Mouse (Mus musculus) neural tube, embryonic 11.5 days (tissue): ENCODE measurements around the gene Fbxw11. TPM values are rescaled to one million over a fixed set of nuclear protein-coding genes. Genes with fewer than 3 reads are reported as not detected.
A peak's percentile ranks its signal among the peaks of the same experiment; 100 is the strongest.

ENCODE experiments used
- ATAC-seq: fragments of 200-750 bp; cut with Nextera tagmentation; 2 replicates; pipeline ENCODE4 v1.8.0; 2017; ENCODE audit warnings: moderate number of reproducible peaks, mild to moderate bottlenecking, moderate TSS enrichment, moderate library complexity; ENCODE audit not compliant: insufficient read depth, low FRiP score, low TSS enrichment
- DNase-seq: peaks from one replicate; pipeline ENCODE4 v3.0.0-alpha.2; 2015; ENCODE audit warnings: low spot score
- H3K27ac ChIP-seq: fragments of 300-500 bp; sonication (generic); 2 replicates; pipeline ENCODE4 v1.5.1; 2014; ENCODE audit warnings: low read depth, mild to moderate bottlenecking, low read length
- H3K27me3 ChIP-seq: fragments of 300-500 bp; sonication (generic); 2 replicates; pipeline ENCODE4 v1.6.1; 2014; ENCODE audit warnings: mild to moderate bottlenecking, low read length, mixed read lengths; ENCODE audit not compliant: control insufficient read depth, insufficient read depth
- H3K36me3 ChIP-seq: fragments of 300-500 bp; sonication (generic); 2 replicates; pipeline ENCODE4 v1.6.1; 2014; ENCODE audit warnings: mild to moderate bottlenecking, low read length, moderate library complexity, mixed read lengths; ENCODE audit not compliant: control insufficient read depth, insufficient read depth
- H3K4me1 ChIP-seq: fragments of 300-500 bp; sonication (generic); 2 replicates; pipeline ENCODE4 v1.6.1; 2014; ENCODE audit warnings: low read length, mixed read lengths; ENCODE audit not compliant: control insufficient read depth, insufficient read depth
- H3K4me2 ChIP-seq: fragments of 300-500 bp; sonication (generic); 2 replicates; pipeline ENCODE4 v1.6.1; 2014; ENCODE audit warnings: low read depth, mild to moderate bottlenecking, moderate library complexity
- H3K4me3 ChIP-seq: fragments of 300-500 bp; sonication (generic); 2 replicates; pipeline ENCODE4 v1.5.1; 2014; ENCODE audit warnings: low read depth, low read length
- H3K9ac ChIP-seq: fragments of 300-500 bp; sonication (generic); 2 replicates; pipeline ENCODE4 v1.6.1; 2014; ENCODE audit warnings: mild to moderate bottlenecking, low read length
- H3K9me3 ChIP-seq: fragments of 300-500 bp; sonication (generic); 2 replicates; pipeline ENCODE4 v1.6.1; 2016; ENCODE audit warnings: low read length; ENCODE audit not compliant: control insufficient read depth
- WGBS: fragments of 180-500 bp; shearing (Covaris S2); extraction: QIAGEN DNeasy Blood & Tissue Kit; methylation state at CpG from one replicate; pipeline ENCODE4 v1.1.7; 2014; 5-methylcytosine and 5-hydroxymethylcytosine counted together
- polyA plus RNA-seq: library from polyadenylated mRNA; unstranded; fragments of >200 nt; fragmentation: Nextera tagmentation; extraction: Ambion mirVana; gene quantifications from 2 replicates; pipeline ENCODE4 v1.2.1, GENCODE M21; 2014

Fbxw11 gene
- polyA plus RNA-seq, 1 experiment from 2014 or later = 116 TPM

GRCm38 (mm10) chr11:32619866-32620456 lies 22.6 kb upstream of the Fbxw11 start:
- ATAC-seq (no peak), DNase-seq (no peak)
- no peak overlapping the region for H3K4me2 ChIP-seq
- H3K4me3 ChIP-seq = no peak overlapping the region
- H3K36me3 ChIP-seq = no peaks in the 10 kb centered on the region
- no peak overlapping the region for H3K9ac ChIP-seq
- peaks cover 10% of the 10 kb centered on the region; the same call in 1 of the 2 replicates for H3K4me1 ChIP-seq
- WGBS = 79% methylated on average over 6 of the region's 6 CpGs
- H3K27ac ChIP-seq = no peak overlapping the region
- no peaks in the 10 kb centered on the region for H3K9me3 ChIP-seq
- H3K27me3 ChIP-seq = no peaks in the 10 kb centered on the region

DNA sequence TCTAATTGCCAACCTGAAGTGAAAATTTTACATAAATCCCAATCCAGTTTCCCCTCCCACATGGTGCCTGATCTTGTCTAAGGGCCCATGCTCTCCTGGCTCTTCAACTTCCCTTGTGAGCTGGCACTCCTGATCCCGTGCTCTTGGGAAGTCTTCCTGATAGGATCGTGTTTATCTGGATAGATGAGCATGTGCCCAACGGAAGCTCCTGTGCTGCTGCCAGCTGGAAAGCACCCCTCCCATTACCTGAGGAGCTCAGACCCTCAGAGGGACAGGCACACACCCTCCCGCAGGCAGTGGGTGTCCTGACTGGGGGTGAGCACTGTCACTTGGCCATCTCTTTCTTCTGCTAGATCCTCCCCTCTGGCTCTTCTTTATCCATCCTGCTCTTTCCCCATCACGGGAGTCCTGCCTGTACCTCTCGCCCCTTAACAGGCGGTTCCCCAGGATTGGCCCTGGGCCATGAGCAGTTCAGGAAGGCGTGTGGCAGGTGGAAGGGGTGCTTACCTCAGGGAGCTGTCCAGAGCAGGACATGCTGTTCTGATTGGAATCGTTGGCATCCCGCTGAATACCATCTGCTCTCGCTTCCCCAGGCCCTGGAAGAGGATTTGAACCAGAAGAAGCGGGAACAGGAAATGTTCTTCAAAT lies 20.6 kb upstream of the Fbxw11 start:
- H3K4me1 ChIP-seq = peaks cover 10% of the 10 kb centered on the region; the same call in 1 of the 2 replicates
- H3K27me3 ChIP-seq = no peaks in the 10 kb centered on the region
- 88% methylated on average over 12 of the region's 12 CpGs for WGBS
- H3K4me3 ChIP-seq = no peak overlapping the region
- H3K36me3 ChIP-seq = no peaks in the 10 kb centered on the region
- H3K27ac ChIP-seq = no peak overlapping the region
- H3K4me2 ChIP-seq = no peak overlapping the region
- ATAC-seq (no peak), DNase-seq (no peak)
- no peaks in the 10 kb centered on the region for H3K9me3 ChIP-seq
- no peak overlapping the region for H3K9ac ChIP-seq

DNA sequence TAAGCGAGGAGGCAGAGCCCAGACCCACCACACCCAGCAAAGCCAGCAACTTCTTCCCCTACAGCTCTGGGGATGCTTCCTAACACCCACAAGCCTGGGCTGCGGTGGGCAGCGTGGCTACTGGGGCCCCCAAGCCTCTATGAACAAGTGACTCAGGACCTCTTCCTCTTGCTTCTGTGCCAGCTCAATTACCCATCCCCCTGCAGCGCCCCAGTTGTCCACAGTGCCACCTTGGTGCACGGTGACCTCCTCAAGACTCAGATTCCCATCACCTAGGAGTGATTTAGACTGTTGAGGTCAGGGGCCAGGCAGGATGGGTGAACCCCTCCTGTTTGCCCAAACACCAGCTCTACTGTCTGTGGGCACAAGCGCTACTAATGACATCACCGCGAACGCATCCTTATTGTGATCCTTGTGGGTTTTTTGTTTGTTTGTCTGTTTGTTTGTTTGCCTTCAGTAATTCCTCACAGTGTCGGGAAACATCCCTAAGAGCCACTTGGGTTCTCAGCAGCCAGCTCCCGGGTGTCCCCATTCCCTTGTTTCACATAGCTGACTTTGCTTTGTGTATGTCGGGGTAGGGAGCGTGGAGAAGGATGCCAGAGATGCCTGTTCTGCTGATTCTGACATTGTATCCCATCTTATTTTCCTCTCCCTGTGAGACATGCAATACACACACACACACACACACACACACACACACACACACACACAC lies 19.9 kb upstream of the Fbxw11 start:
- ATAC-seq (no peak), DNase-seq (no peak)
- Histone ChIP-seq H3K27ac (no peak overlapping the region), H3K9ac (no peak overlapping the region), H3K36me3 (no peaks in the 10 kb centered on the region), H3K4me3 (no peak overlapping the region), H3K9me3 (no peaks in the 10 kb centered on the region), H3K27me3 (no peaks in the 10 kb centered on the region), H3K4me2 (no peak overlapping the region), H3K4me1 (peaks cover 10% of the 10 kb centered on the region; the same call in 1 of the 2 replicates)
- 85% methylated on average over 13 of the region's 13 CpGs for WGBS

GRCm38 (mm10) chr11:32623236-32623635 lies 19.3 kb upstream of the Fbxw11 start:
- Histone ChIP-seq H3K4me2 (no peak overlapping the region), H3K36me3 (no peaks in the 10 kb centered on the region), H3K4me3 (no peak overlapping the region), H3K27me3 (no peaks in the 10 kb centered on the region), H3K4me1 (peaks cover 10% of the 10 kb centered on the region; the same call in 1 of the 2 replicates), H3K9ac (no peak overlapping the region), H3K9me3 (no peaks in the 10 kb centered on the region), H3K27ac (no peak overlapping the region)
- ATAC-seq (no peak), DNase-seq (no peak)
- 76% methylated on average over 5 of the region's 5 CpGs for WGBS

DNA sequence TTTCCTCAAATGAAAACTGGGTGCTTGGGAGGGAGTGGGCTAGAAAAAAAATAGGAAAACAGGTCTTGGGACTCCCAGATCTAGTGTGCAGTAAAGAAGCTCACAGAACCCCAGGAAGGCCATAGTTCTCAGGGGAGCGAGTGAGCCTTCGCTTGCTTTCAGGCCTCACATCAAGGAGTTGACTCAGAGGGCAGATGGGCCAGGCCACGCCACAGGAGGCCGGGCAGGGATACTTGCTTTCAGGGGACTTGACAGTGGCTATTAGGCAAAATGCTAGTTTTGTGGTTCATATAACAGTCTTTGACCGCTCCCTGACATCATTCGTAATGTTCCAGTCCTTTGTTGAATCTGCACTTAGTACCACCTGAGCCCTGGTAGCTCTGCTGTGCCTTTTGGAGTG lies 18.6 kb upstream of the Fbxw11 start:
- DNase-seq (no peak), ATAC-seq (no peak)
- Histone ChIP-seq H3K4me3 (no peak overlapping the region), H3K9me3 (no peaks in the 10 kb centered on the region), H3K9ac (no peak overlapping the region), H3K4me1 (peaks cover 10% of the 10 kb centered on the region; the same call in 1 of the 2 replicates), H3K27me3 (no peaks in the 10 kb centered on the region), H3K4me2 (no peak overlapping the region), H3K27ac (no peak overlapping the region), H3K36me3 (no peaks in the 10 kb centered on the region)
- WGBS = 76% methylated on average over 6 of the region's 6 CpGs

GRCm38 (mm10) chr11:32625677-32626076 lies 16.8 kb upstream of the Fbxw11 start:
- WGBS = 45% methylated on average over 1 of the region's 1 CpGs
- DNase-seq = peak; percentile 44

DNA sequence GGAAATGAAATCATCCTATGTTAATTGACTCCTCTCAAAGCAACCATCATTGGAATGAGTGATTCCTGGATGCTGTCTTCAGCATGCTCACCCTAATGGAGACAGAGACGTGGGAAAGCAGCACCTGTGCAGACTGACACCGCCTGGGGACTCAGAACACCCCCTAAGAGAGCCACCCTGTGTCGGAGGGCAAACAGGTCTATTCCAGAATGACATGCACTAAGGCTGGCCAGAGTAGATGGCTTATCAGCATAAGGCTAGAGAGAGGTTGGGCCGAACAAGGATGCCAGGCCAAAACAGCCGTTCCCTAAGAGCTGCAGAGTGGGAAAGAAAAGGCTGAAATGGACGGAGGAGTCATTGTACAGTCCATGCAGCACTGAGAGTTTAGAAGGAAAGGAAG lies 16.4 kb upstream of the Fbxw11 start:
- Histone ChIP-seq H3K4me2 (no peak overlapping the region), H3K27ac (no peak overlapping the region), H3K4me3 (no peak overlapping the region), H3K9ac (no peak overlapping the region), H3K9me3 (no peaks in the 10 kb centered on the region), H3K4me1 (peaks cover 7% of the 10 kb centered on the region; the same call in 1 of the 2 replicates), H3K36me3 (no peaks in the 10 kb centered on the region), H3K27me3 (no peaks in the 10 kb centered on the region)
- ATAC-seq (no peak), DNase-seq (no peak)
- WGBS = 87% methylated on average over 6 of the region's 6 CpGs

More at GRCm38 (mm10) chr11:32625677-32626076, 16.8 kb upstream of the Fbxw11 start:
- Histone ChIP-seq H3K4me1 (peaks cover 7% of the 10 kb centered on the region; the same call in 1 of the 2 replicates), H3K4me3 (no peak overlapping the region), H3K27ac (no peak overlapping the region), H3K27me3 (no peaks in the 10 kb centered on the region), H3K9ac (no peak overlapping the region), H3K9me3 (no peaks in the 10 kb centered on the region), H3K4me2 (no peak overlapping the region), H3K36me3 (no peaks in the 10 kb centered on the region)
- no peak for ATAC-seq

DNA sequence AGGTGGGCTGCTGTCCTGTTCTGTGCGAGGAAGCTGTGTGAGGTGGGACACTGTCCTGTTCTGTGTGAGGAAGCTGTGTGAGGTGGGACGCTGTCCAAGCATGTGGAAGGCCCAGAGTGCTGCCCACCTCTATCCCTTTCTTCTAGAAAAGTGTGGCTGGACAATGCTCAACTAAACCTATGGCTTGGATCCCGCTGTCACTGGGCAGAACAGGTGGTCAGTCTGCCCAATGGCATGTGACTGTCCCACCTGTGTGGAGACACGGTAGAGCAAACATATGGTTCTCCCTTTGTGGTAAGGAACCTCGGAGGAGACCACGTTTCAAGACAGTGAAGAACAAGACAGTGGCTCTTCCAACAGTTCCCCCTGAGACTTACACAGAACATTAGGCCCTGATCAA lies 14.6 kb upstream of the Fbxw11 start:
- Histone ChIP-seq H3K4me2 (no peak overlapping the region), H3K36me3 (no peaks in the 10 kb centered on the region), H3K4me3 (no peak overlapping the region), H3K9me3 (no peaks in the 10 kb centered on the region), H3K27ac (no peak overlapping the region), H3K27me3 (no peaks in the 10 kb centered on the region), H3K9ac (no peak overlapping the region), H3K4me1 (peaks cover 7% of the 10 kb centered on the region; the same call in 1 of the 2 replicates)
- WGBS = 82% methylated on average over 6 of the region's 6 CpGs
- ATAC-seq (no peak), DNase-seq (no peak)
